Mouse (Mus musculus) heart, embryonic 15.5 days (tissue): Measurements from ENCODE around the gene Lmo4. TPM values are rescaled to one million over a fixed set of nuclear protein-coding genes. Genes with fewer than 3 reads are reported as not detected.
A peak's percentile ranks its signal among the peaks of the same experiment; 100 is the strongest.

Experiments used
- ATAC-seq: fragments of 200-750 bp; cut with Nextera tagmentation; replicated peaks from 2 replicates; pipeline ENCODE4 v1.8.0; 2017; ENCODE audit warnings: low read depth, moderate TSS enrichment; ENCODE audit not compliant: insufficient number of reproducible peaks, insufficient read depth, low FRiP score
- H3K27ac ChIP-seq: fragments of 300-500 bp; sonication (generic); 2 replicates; pipeline ENCODE4 v1.5.1; 2015; ENCODE audit warnings: mild to moderate bottlenecking, inconsistent platforms
- H3K27me3 ChIP-seq: fragments of 300-500 bp; sonication (generic); 2 replicates; pipeline ENCODE4 v1.6.1; 2015; ENCODE audit warnings: inconsistent platforms
- H3K36me3 ChIP-seq: fragments of 300-500 bp; sonication (generic); 2 replicates; pipeline ENCODE4 v1.6.1; 2015; ENCODE audit warnings: mild to moderate bottlenecking, inconsistent platforms
- H3K4me1 ChIP-seq: fragments of 300-500 bp; sonication (generic); replicated peaks from 2 replicates; pipeline ENCODE4 v1.6.1; 2015; ENCODE audit warnings: inconsistent platforms
- H3K4me2 ChIP-seq: fragments of 300-500 bp; sonication (generic); 2 replicates; pipeline ENCODE4 v1.6.1; 2015; ENCODE audit warnings: inconsistent platforms, mild to moderate bottlenecking, moderate library complexity
- H3K4me3 ChIP-seq: fragments of 300-500 bp; sonication (generic); 2 replicates; pipeline ENCODE4 v1.5.1; 2015; ENCODE audit warnings: mild to moderate bottlenecking, inconsistent platforms
- H3K9ac ChIP-seq: fragments of 300-500 bp; sonication (generic); 2 replicates; pipeline ENCODE4 v1.6.1; 2015; ENCODE audit warnings: mild to moderate bottlenecking, inconsistent platforms
- H3K9me3 ChIP-seq: fragments of 300-500 bp; sonication (generic); replicated peaks from 2 replicates; pipeline ENCODE4 v1.6.1; 2016; ENCODE audit warnings: inconsistent platforms
- WGBS: fragments of 180-500 bp; shearing (Covaris S2); methylation state at CpG from one replicate; pipeline ENCODE4 v1.1.7; 2015; ENCODE audit warnings: mixed read lengths; 5-methylcytosine and 5-hydroxymethylcytosine counted together
- polyA plus RNA-seq: library from polyadenylated mRNA; unstranded; fragments of >200 nt; fragmentation: Nextera tagmentation; extraction: Ambion mirVana; gene quantifications from 2 replicates; pipeline ENCODE4 v1.2.1, GENCODE M21; 2015

Lmo4 gene
- polyA plus RNA-seq: 43.5 and 46.0 TPM in 2 replicates

DNA sequence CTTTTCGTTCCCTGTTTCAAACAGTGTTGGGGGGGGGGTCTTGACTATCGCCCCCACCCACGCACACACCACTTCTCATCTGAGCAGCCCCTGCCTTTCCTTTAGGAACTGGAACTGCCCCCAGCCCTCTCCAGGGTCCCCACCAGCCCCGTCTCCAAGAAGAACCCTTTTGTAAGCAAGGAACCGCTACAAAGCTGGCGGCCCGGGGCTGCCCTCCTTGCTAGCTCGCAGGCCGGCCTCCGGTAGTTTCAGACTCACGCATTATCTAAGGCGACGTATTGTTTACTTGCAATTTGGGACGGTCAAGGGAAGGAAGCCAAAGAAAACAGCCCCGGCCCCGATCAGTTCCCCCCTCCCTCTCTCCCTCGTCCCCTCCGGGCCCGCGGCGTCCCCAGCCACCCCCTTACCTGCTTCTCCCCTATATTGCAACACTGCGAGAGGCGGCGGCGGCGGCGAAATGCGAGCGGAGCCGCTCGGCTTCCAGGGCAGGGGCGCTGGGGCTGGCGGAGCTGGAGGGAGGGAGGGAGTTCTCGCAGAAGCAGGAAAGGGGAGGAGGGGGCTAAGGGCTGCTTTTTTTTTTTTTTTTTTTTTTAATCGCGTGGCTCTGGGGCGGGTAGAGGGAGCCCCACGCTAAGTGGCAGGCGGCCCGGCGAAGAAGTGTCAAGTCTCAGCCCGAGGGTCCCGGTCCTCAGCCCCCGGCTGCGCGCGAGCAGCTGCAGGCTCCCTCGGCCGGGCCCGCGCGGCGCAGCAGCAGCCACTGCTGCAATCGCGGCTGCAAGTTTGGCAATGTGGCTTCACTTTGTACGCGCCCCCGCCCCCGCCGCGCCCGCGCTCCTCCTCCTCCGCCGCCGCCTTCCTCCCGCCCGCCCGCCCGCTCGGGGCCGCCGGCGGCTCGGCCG is at the start of gene Lmo4:
TSS of gene Lmo4 (minus strand) at position 808 of the 899 bp plus-strand sequence.
- Histone ChIP-seq H3K4me1 (peaks cover 18% of the 10 kb centered on the region), H3K36me3 (no peaks in the 10 kb centered on the region), H3K27ac (peak within 1 kb of the TSS; percentile 100), H3K9me3 (no peaks in the 10 kb centered on the region), H3K27me3 (no peaks in the 10 kb centered on the region), H3K9ac (peak within 1 kb of the TSS; percentile 94), H3K4me3 (peak within 1 kb of the TSS; percentile 89), H3K4me2 (peak within 1 kb of the TSS; percentile 82)
- WGBS: under 1% methylated on average over 74 of the region's 76 CpGs
- peak; percentile 81 for ATAC-seq

DNA sequence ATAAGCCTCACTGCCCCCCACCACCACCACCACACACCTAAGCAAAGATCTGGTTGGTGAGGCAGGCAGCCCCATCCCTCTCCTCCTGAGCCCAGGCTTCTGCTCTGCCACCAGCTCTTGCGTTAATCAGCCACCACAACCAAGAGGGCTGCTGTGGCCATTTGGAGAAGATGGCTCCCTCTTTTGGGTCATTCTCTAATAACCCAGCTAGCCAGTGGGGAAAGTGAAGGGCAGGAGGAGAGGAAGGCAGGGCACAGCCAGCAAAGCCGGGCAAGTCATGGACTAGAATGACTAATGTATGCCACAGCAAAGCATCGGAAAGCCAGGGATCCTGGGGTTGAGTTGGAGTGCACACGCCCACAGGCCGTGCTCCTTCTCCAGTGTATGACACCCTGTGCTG is 49.3 kb upstream of the Lmo4 start:
- Histone ChIP-seq H3K9ac (no peak overlapping the region), H3K4me2 (no peak overlapping the region), H3K4me3 (no peak overlapping the region), H3K9me3 (no peaks in the 10 kb centered on the region), H3K27ac (no peak overlapping the region), H3K27me3 (no peaks in the 10 kb centered on the region), H3K4me1 (no peaks in the 10 kb centered on the region), H3K36me3 (no peaks in the 10 kb centered on the region)
- 85% methylated on average over 5 of the region's 5 CpGs for WGBS
- no peak for ATAC-seq

DNA sequence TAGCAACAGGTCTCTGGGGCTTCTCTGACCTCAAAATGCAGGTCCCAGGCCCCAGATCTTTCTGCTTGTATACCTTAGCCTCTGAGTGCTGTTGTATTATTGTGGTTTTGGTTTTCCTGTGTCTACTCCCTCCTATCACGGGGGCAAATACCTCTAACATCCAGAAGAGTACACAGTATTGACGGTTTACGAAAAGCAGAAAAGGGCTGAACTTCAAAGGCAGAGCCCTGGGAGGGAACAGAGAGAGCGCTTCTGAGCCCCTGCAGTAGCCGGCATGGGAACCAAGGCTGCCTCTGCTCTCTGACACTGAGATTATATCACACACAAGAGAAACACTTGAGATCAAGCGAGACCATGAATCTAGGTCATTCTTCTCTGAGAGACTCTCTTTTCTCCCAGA is 48.0 kb upstream of the Lmo4 start:
- H3K4me2 ChIP-seq: no peak overlapping the region
- WGBS: 53% methylated on average over 6 of the region's 6 CpGs
- H3K4me1 ChIP-seq: no peaks in the 10 kb centered on the region
- H3K4me3 ChIP-seq: no peak overlapping the region
- no peaks in the 10 kb centered on the region for H3K36me3 ChIP-seq
- no peak overlapping the region for H3K27ac ChIP-seq
- H3K9ac ChIP-seq: no peak overlapping the region
- H3K9me3 ChIP-seq: no peaks in the 10 kb centered on the region
- no peaks in the 10 kb centered on the region for H3K27me3 ChIP-seq
- ATAC-seq: no peak; the same call in 1 of the 2 replicates

DNA sequence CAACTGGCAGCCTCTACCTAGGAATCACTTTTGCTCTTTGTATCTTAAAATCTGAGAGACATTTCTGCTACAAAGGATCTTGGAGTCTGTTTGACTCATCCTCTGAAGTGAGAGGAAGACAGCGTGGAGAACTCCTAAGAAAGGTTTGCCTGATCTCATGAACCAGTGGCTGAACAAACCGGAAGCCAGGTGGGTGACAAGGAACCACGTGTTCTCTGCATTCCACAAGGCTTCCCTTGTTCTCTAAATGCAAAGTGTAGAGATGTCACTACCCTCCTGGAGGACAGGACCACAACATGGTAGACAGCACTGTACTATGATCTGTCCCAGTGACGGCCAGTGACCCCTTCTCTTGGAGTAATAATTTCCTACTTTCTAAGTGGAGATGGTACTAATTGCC is 47.1 kb upstream of the Lmo4 start:
- Histone ChIP-seq H3K9ac (no peak overlapping the region), H3K4me1 (no peaks in the 10 kb centered on the region), H3K4me2 (no peak overlapping the region), H3K27me3 (no peaks in the 10 kb centered on the region), H3K9me3 (no peaks in the 10 kb centered on the region), H3K36me3 (no peaks in the 10 kb centered on the region), H3K27ac (no peak overlapping the region), H3K4me3 (no peak overlapping the region)
- 78% methylated on average over 4 of the region's 4 CpGs for WGBS
- ATAC-seq: no peak

DNA sequence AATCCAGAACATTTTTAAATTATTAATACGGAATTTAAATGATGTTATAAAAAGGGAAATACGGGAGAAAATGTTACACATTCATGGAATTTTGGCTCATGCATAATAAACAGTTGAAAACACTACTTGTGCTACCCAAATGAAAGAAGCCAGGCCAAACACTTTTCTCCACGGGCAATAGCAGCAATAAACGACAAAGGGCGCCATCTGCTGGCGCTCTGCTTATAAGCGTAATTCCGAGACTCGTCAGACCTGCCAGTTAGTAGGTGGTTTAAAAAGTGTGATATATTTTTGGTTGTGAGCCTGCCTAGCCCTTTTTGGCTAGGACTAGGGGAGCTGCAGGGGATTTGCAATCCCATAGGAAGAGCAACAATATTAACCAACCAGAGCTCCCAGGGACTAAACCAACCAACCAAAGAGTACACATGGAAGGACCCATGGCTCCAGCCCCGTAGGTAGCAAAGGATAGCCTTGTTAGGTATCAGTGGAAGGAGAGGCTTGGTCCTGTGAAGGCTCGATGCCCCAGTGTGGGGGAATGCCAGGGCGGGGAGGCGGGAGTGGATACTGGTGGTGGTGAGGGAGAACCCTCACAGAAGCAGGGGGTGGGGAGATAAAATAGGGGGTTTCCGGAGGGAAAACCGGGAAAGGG is 37.1 kb upstream of the Lmo4 start:
- no peak overlapping the region for H3K4me3 ChIP-seq
- H3K9me3 ChIP-seq: no peaks in the 10 kb centered on the region
- no peaks in the 10 kb centered on the region for H3K4me1 ChIP-seq
- ATAC-seq: no peak
- H3K27me3 ChIP-seq: no peaks in the 10 kb centered on the region
- WGBS: 23% methylated on average over 15 of the region's 15 CpGs
- H3K9ac ChIP-seq: no peak overlapping the region
- no peaks in the 10 kb centered on the region for H3K36me3 ChIP-seq
- H3K4me2 ChIP-seq: no peak overlapping the region
- no peak overlapping the region for H3K27ac ChIP-seq

DNA sequence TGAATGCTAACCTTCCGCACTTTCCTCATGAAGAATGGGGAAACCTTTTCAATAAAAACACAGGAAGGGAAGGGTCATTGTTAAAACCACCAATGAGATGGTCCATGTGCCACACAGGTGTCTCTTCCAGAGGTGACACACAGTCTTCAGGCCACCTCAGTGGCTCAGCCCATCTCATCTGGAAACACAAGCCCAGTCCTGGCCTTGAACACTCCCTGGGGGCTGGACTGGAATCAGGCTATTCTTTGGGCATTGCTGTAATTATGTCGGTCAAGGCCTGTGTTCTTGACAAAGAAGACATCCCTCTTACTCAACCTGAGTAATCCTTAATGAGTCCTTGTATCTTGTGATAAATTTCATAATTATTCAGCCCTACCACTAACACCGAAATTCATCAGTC is 36.1 kb upstream of the Lmo4 start:
- WGBS: 92% methylated on average over 3 of the region's 3 CpGs

DNA sequence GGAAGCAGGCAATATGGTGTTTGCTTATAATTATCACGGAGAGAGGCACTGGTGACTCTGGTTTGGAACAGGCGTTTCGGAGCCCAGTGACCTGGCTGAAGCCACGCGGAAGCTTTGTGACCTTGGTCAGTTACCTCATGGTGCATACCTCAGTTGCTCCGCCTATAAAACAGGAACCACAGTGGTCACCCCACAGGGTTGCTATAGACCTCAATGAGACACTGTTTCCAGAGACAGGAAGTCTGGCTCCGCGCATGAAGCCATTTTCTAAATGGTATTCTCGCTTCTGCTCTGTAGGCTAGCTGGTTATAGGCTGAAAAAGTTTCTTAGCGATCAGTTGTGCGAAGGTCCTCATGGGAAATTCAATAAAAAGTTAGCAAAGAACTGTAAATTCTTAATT is 33.5 kb upstream of the Lmo4 start:
- H3K9ac ChIP-seq: no peak overlapping the region
- 96% methylated on average over 11 of the region's 11 CpGs for WGBS
- H3K27ac ChIP-seq: no peak overlapping the region
- H3K4me2 ChIP-seq: no peak overlapping the region
- no peaks in the 10 kb centered on the region for H3K27me3 ChIP-seq
- no peaks in the 10 kb centered on the region for H3K9me3 ChIP-seq
- no peak overlapping the region for H3K4me3 ChIP-seq
- H3K4me1 ChIP-seq: no peaks in the 10 kb centered on the region
- H3K36me3 ChIP-seq: no peaks in the 10 kb centered on the region
- ATAC-seq: no peak

More for the DNA sequence above, 36.1 kb upstream of the Lmo4 start:
- ATAC-seq: no peak
- Histone ChIP-seq H3K27me3 (no peaks in the 10 kb centered on the region), H3K9me3 (no peaks in the 10 kb centered on the region), H3K4me3 (no peak overlapping the region), H3K27ac (no peak overlapping the region), H3K4me2 (no peak overlapping the region), H3K36me3 (no peaks in the 10 kb centered on the region), H3K9ac (no peak overlapping the region), H3K4me1 (no peaks in the 10 kb centered on the region)

- Histone ChIP-seq H3K27me3 (no peaks in the 10 kb centered on the region), H3K4me2 (peak overlapping the region; percentile 34; the same call in 1 of the 2 replicates), H3K9ac (no peak overlapping the region), H3K4me3 (no peak overlapping the region), H3K9me3 (no peaks in the 10 kb centered on the region), H3K27ac (no peak overlapping the region), H3K4me1 (peaks cover 11% of the 10 kb centered on the region), H3K36me3 (no peaks in the 10 kb centered on the region)
- ATAC-seq: no peak
- WGBS: 51% methylated on average over 11 of the region's 11 CpGs
Observed at GRCm38 (mm10) chr3:144232347-144233008, 27.5 kb upstream of the Lmo4 start.

- ATAC-seq: no peak
- H3K9ac ChIP-seq: no peak overlapping the region
- H3K27ac ChIP-seq: no peak overlapping the region
- H3K4me3 ChIP-seq: no peak overlapping the region
- H3K36me3 ChIP-seq: no peaks in the 10 kb centered on the region
- 71% methylated on average over 6 of the region's 6 CpGs for WGBS
- H3K9me3 ChIP-seq: no peaks in the 10 kb centered on the region
- peaks cover 11% of the 10 kb centered on the region for H3K4me1 ChIP-seq
- no peak overlapping the region for H3K4me2 ChIP-seq
- H3K27me3 ChIP-seq: no peaks in the 10 kb centered on the region
Observed at GRCm38 (mm10) chr3:144231931-144232330, 26.9 kb upstream of the Lmo4 start.

GRCm38 (mm10) chr3:144231419-144231818 is 26.4 kb upstream of the Lmo4 start:
- ATAC-seq: no peak
- H3K4me1 ChIP-seq: peaks cover 11% of the 10 kb centered on the region
- H3K9me3 ChIP-seq: no peaks in the 10 kb centered on the region
- 53% methylated on average over 7 of the region's 7 CpGs for WGBS
- no peak overlapping the region for H3K4me3 ChIP-seq
- H3K27ac ChIP-seq: no peak overlapping the region
- no peaks in the 10 kb centered on the region for H3K27me3 ChIP-seq
- H3K4me2 ChIP-seq: no peak overlapping the region
- H3K9ac ChIP-seq: no peak overlapping the region
- no peaks in the 10 kb centered on the region for H3K36me3 ChIP-seq

GRCm38 (mm10) chr3:144230016-144230415 is 25.0 kb upstream of the Lmo4 start:
- no peaks in the 10 kb centered on the region for H3K27me3 ChIP-seq
- H3K4me3 ChIP-seq: no peak overlapping the region
- no peaks in the 10 kb centered on the region for H3K36me3 ChIP-seq
- no peak for ATAC-seq
- 47% methylated on average over 9 of the region's 9 CpGs for WGBS
- peaks cover 11% of the 10 kb centered on the region for H3K4me1 ChIP-seq
- no peak overlapping the region for H3K27ac ChIP-seq
- H3K9ac ChIP-seq: no peak overlapping the region
- H3K9me3 ChIP-seq: no peaks in the 10 kb centered on the region
- H3K4me2 ChIP-seq: no peak overlapping the region
